Mouse (Mus musculus): ENCODE measurements around the gene Car1.
"Not testable (repeated sequence)": the region's sequence is repeated elsewhere in the genome, so short reads cannot be mapped to it uniquely, and the experiment has no call there.

Gene Car1

DNA sequence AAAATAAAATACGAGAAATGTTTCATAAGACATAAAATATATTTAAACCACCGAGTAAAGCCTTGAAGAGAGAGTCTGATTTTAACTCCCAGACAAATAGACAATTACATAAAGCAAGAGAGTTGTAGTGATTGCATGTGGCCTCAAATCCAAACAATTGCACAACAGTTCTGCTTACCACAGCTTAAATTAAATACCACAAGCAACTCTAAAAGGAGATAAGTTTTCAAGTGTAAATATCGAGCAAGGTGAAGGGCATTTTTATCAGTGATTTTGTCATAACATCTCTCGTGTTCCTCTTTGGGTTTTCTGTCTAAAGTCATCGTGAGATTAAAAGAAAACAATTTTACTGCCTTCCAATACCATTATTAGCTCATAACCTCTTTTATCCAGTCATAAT is 25.0 kb downstream of the Car1 start:
- DNase-seq (ENCODE audit: low spot score), result not testable (repeated sequence)

DNA sequence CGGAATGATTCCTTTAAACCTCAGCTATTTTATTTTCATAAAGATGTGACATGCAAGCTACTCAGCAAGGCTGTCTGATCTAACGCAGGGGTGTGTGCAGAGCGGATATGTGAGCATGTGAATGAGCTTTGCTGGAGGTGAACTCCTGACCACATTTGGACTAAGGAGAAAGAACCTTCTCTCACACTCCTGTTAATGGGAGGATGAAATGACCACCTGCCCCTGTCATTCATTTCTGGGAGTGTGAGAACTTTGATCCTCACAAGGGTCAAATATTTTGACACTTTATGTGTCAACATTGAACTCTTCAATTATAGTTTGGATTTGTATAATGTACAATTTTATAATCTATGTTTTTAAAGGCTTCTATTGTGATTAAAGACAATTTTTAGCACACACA is 25.8 kb downstream of the Car1 start:
- not testable (repeated sequence) for DNase-seq (ENCODE audit: low spot score)

DNA sequence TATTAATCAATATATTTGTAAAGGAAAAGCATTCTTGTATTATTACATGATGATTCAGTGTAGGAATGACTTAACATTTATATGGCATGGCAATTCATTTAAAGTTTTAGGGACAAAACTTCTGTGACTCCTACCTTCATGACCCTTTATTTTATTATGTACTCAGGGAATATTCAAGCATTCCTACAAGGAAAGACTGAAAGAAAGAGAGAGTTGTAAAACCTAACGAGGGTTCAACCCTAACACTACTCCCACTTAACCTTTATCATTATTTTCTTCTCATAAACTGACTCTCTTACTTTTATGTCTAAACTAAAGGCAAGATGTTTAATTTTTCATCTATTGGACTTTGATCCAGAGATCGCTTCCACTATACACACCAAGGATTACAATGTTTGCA is 28.0 kb downstream of the Car1 start:
- no peak for DNase-seq (ENCODE audit: low spot score)

- not testable (repeated sequence) for DNase-seq (ENCODE audit: low spot score)
Observed at GRCm38 (mm10) chr3:14776497-14777162, 31.5 kb downstream of the Car1 start.

DNA sequence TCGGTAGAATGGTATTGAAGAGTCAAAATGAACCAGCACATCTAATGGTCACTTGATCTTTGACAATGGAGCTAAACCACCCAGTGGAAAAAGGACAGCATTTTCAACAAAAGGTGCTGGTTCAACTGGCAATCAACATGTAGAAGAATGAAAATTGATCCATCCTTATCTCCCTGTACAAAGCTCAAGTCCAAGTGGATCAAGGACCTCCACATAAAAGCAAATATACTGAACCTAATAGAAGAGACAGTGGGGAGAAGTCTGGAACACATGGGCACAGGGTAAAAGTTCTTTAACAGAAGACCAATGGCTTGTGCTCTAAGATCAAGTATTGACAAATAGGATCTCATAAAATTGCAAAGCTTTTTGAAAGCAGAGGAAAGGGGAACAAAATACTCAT is 33.6 kb downstream of the Car1 start:
- not testable (repeated sequence) for DNase-seq (ENCODE audit: low spot score)

DNA sequence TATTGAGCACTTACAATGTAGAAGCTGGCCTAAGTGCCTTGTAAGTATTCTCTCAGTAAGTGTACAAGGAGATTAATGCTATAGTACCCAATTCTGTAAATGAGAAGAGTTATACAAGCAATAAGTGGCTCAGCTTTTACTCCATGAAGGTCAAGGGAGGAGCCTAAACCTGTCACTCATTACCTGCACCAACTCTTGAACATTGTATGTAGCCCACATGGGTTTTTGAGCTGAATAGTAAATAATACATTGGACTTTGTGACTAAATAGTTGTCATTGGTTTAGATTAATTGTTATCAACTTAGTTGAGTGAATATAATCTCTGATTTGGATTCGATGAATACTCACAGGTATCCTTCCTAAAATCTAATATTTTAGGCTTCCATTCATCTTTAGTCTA is 35.7 kb downstream of the Car1 start:
- DNase-seq (ENCODE audit: low spot score), result not testable (repeated sequence)

GRCm38 (mm10) chr3:14764755-14765566 is 43.2 kb downstream of the Car1 start:
- DNase-seq (ENCODE audit: low spot score), result no peak

DNA sequence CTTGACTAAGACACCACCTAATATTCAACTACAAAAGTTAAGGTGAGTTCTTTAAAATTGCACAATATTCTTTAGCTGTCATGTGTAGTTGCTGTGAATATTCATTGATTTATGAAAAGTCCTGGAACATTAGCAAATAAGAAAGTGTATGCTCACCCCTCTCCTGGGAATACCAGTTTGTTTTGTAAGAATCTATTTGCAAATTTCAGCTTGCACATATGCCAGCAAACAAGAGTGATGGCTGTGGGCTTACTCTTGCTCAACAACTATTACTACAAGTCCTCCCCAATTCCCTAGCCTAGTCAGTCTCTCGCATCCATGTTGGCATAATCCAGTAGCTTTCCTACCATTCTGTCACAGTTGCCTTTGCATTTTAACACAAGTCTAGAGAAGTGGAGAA is 52.5 kb downstream of the Car1 start:
- DNase-seq (ENCODE audit: low spot score), result no peak

DNA sequence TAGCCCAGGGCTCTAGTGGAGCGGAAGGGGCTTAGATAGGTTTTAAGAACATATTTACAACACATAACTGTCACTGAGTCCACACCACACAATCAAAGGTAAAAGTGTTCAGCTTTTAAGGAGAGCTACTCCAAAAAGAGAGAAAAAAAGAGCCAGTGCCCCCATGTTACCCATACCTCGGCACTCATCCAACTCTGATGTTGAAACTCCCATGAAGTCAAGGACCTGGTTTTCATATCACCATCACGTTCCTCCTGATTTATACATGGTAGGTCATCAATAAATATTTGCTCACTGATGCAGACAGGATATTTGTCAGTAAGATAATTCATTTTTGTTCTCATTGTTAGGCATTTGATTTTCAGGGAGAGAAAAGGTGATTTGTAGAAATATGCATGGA is 62.1 kb downstream of the Car1 start:
- no peak for DNase-seq (ENCODE audit: low spot score)

GRCm38 (mm10) chr3:14738261-14738660 is 69.9 kb downstream of the Car1 start:
- no peak for DNase-seq (ENCODE audit: low spot score)

DNA sequence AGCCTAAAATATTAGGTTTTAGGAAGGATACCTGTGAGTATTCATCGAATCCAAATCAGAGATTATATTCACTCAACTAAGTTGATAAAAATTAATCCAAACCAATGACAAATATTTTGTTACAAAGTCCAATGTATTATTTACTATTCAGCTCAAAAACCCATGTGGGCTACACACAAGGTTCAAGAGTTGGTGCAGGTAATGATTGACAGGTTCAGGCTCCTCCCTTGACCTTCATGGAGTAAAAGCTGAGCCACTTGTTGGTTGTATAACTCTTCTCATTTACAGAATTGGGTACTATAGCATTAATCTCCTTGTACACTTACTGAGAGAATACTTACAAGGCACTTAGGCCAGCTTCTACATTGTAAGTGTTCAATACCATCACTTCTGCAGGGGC is 80.7 kb downstream of the Car1 start:
- not testable (repeated sequence) for DNase-seq (ENCODE audit: low spot score)

DNA sequence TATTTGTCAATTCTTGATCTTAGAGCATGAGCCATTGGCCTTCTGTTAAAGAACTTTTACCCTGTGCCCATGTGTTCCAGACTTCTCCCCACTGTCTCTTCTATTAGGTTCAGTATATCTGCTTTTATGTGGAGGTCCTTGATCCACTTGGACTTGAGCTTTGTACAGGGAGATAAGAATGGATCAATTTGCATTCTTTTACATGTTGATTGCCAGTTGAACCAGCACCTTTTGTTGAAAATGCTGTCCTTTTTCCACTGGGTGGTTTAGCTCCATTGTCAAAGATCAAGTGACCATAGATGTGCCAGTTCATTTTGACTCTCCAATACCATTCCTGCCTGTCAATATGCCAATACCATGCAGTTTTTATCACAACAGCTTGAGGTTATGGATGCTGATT is 82.7 kb downstream of the Car1 start:
- not testable (repeated sequence) for DNase-seq (ENCODE audit: low spot score)
